Mouse (Mus musculus) liver, embryonic 14.5 days (tissue): Measurements from ENCODE around the gene St6galnac3.

Experiments used
- CTCF ChIP-seq: IDR thresholded peaks from 2 replicates; pipeline ENCODE4 v1.5.1; 2016; ENCODE audit warnings: antibody characterized with exemption, low read depth, control low read depth
- EP300 ChIP-seq: IDR thresholded peaks from 2 replicates; pipeline ENCODE4 v1.6.1; 2016; ENCODE audit warnings: antibody characterized with exemption, low read depth

- TF ChIP-seq EP300 (no peak), CTCF (no peak)
These were observed 177.9 kb downstream of the St6galnac3 start for GRCm38 (mm10) chr3:153546936-153547683.
